Mouse (Mus musculus): ENCODE results near the gene Barhl2. TPM values are rescaled to one million over a fixed set of nuclear protein-coding genes. Genes with fewer than 3 reads are reported as not detected.

The Barhl2 gene
- total and polyA plus RNA-seq, 3 experiments = not detected

DNA sequence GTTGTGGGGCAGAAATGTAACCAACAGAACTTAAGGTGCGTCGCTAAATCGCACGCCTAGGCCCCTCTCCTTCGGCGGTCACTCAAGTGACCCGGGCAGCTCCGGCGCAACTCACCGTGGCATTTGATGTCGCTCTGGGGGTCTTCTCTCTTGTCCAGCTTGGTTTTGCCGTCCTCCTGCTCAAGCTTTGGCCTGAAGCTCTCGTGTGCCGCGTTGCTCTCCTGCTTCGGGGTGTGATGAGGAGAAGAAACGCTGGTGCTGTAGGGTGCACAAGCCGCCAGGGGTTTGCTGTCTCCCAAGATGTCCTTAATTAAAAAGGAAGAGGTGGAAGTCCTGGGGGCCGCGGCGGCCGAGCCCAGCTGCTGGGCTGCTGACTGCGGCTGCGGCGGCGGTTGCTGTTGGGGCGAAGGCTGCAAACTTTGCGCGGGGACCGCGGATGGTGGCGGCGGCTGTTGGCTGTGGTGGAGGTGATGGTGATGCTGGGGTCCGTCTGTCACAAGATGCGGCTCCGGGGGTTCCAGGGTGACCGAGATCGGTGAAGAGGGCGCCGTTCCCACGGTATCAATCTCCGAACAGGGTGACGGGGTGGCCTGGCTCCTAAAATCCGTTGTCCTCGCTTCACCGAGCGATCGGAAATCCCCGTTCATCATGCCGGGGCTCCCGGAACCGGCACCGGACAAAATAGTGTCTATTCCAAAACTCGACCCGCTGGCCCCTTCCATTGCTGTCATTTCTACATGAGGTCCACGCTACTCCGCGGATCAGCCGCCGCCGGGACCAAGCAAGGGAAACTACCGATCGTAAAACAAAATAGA is 648 bp downstream of the Barhl2 start:
- Histone ChIP-seq H3K9ac (ENCODE audit: control insufficient read depth, low read depth, low read length, poor library complexity, severe bottlenecking) (no peak overlapping the region), H3K4me1 (ENCODE audit: control insufficient read depth in 1 of 2, insufficient read depth in 2 of 2, low read length in 2 of 2) (no peaks in the 10 kb centered on the region), H3K27me3 (ENCODE audit: control insufficient read depth in 1 of 2, insufficient read depth in 2 of 2, low read length in 2 of 2) (no peaks in the 10 kb centered on the region), H3K4me3 (ENCODE audit: control insufficient read depth in 1 of 2, insufficient read depth in 1 of 2, low read depth in 2 of 2, low read length in 2 of 2) (no peak overlapping the region), H3K36me3 (ENCODE audit: control insufficient read depth in 1 of 2, insufficient read depth in 2 of 2, low read length in 2 of 2) (no peaks in the 10 kb centered on the region), H3K27ac (ENCODE audit: control insufficient read depth, low read depth, low read length) (no peak overlapping the region), H3K79me2 (ENCODE audit: control insufficient read depth, insufficient read depth, low read length, poor library complexity) (no peaks in the 10 kb centered on the region), H3K9me3 (replicated peaks; ENCODE audit: insufficient read depth, low read length) (no peaks in the 10 kb centered on the region)
- no peak for DNase-seq (ENCODE audit: low read depth, low spot score)
- TF ChIP-seq CHD1 (IDR thresholded peaks at IDR 0.05; ENCODE audit: low read depth, low read length) = no peak
- no peak for TF ChIP-seq USF2 (IDR thresholded peaks at IDR 0.05; ENCODE audit: borderline replicate concordance in 1 of 2, insufficient read depth in 1 of 2, low read depth in 1 of 2, low read length in 2 of 2)
- no peak for TF ChIP-seq JUND (IDR thresholded peaks at IDR 0.05; ENCODE audit: low read depth, low read length)
- TF ChIP-seq NRF1 (IDR thresholded peaks at IDR 0.05; ENCODE audit: insufficient read depth, low read depth, low read length, poor library complexity, severe bottlenecking) = no peak
- TF ChIP-seq MAFK (IDR thresholded peaks at IDR 0.05; ENCODE audit: borderline replicate concordance, low read depth, low read length) = no peak
- TF ChIP-seq MXI1 (IDR thresholded peaks at IDR 0.05; ENCODE audit: low read depth, low read length) = no peak
- TF ChIP-seq TAL1 (IDR thresholded peaks at IDR 0.05; ENCODE audit: low read length) = no peak
- TF ChIP-seq MEF2A (IDR thresholded peaks at IDR 0.05; ENCODE audit: extremely low read depth, insufficient replicate concordance, low read depth, low read length, poor library complexity, severe bottlenecking) = no peak
- no peak for TF ChIP-seq CTCF (IDR thresholded peaks at IDR 0.05 in 2 of 3, conservative IDR thresholded peaks at IDR 0.05 in 1 of 3; ENCODE audit: control insufficient read depth in 1 of 3, insufficient read depth in 1 of 3, low read depth in 2 of 3, low read length in 3 of 3, poor library complexity in 1 of 3, severe bottlenecking in 1 of 3)
- TF ChIP-seq TBP (IDR thresholded peaks at IDR 0.05; ENCODE audit: low read depth, low read length) = no peak
- TF ChIP-seq TCF12 (IDR thresholded peaks at IDR 0.05; ENCODE audit: low read depth, low read length) = no peak
- no peak for TF ChIP-seq MYC (IDR thresholded peaks at IDR 0.05; ENCODE audit: low read depth, low read length)
- TF ChIP-seq MAZ (IDR thresholded peaks at IDR 0.05; ENCODE audit: low read depth, low read length) = no peak
- no peak for TF ChIP-seq USF1 (IDR thresholded peaks at IDR 0.05; ENCODE audit: low read depth, low read length)
- no peak for TF ChIP-seq BHLHE40 (IDR thresholded peaks at IDR 0.05; ENCODE audit: borderline replicate concordance, low read depth, low read length)
- no peak for TF ChIP-seq EP300 (IDR thresholded peaks at IDR 0.05; ENCODE audit: low read depth in 1 of 2, low read length in 2 of 2)
- no peak for TF ChIP-seq ELF1 (IDR thresholded peaks at IDR 0.05; ENCODE audit: low read depth, low read length)
- no peak for TF ChIP-seq MAX (IDR thresholded peaks at IDR 0.05; ENCODE audit: low read length)
- TF ChIP-seq ZMIZ1 (IDR thresholded peaks at IDR 0.05; ENCODE audit: low read depth, low read length) = no peak
- no peak for TF ChIP-seq POLR2A (IDR thresholded peaks at IDR 0.05; ENCODE audit: control insufficient read depth in 1 of 2, insufficient read depth in 1 of 2, low read depth in 1 of 2, low read length in 2 of 2, poor library complexity in 1 of 2)

Data from MEL (cell line).